Mouse (Mus musculus): ENCODE results near the gene Ssu2.

DNA sequence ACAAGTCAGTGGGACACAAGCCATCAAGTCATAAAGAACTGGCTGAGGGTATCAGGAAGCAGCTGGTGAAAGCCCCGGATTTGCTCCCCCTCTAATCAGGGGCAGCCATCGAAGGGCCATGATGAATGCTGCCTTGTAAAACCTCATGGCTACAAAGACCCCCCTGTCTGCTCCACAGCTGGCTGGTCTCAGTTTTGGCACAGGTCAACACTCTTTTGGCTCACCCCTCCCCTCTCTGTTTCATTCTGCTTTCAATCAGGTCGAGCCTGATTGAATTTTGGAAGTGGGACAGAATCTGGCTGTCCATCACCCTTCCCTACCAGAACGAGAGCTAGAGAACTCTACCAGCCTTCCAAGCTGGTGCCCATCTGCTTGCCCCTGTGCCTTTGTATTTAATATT, 76.4 kb downstream of the Ssu2 start:
- no peak for TF ChIP-seq CTCF (IDR thresholded peaks at IDR 0.05; ENCODE audit: control insufficient read depth, insufficient read depth, low read length)
- TF ChIP-seq POLR2A (IDR thresholded peaks at IDR 0.05; ENCODE audit: borderline replicate concordance, control insufficient read depth, low read depth, low read length) = no peak
